Mouse (Mus musculus): ENCODE measurements around the gene Glrx3.

DNA sequence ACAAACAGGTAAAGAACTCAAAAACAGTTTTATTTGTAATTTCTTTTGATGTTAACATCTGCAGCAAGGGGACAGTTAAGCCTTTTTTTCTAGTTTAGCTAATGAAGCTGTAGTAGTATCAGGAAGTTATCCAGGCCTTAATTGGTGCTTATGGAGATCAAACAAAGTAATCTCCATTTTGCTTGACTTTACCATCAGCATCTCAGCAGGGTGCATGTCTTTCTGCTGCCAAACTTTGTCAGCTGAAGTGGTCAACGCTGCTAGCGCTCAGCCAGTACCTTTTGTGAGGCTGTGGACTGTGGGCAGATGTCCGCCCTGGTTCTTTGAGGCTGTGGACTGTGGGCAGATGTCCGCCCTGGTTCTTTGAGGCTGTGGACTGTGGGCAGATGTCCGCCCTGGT lies 24.0 kb downstream of the Glrx3 start:
- TF ChIP-seq POLR2A (IDR thresholded peaks at IDR 0.05; ENCODE audit: borderline replicate concordance, insufficient read depth, low read length) (no peak), CTCF (IDR thresholded peaks at IDR 0.05; ENCODE audit: borderline replicate concordance, insufficient read depth, low read depth, low read length) (no peak)
